In the genomic region with DNA sequence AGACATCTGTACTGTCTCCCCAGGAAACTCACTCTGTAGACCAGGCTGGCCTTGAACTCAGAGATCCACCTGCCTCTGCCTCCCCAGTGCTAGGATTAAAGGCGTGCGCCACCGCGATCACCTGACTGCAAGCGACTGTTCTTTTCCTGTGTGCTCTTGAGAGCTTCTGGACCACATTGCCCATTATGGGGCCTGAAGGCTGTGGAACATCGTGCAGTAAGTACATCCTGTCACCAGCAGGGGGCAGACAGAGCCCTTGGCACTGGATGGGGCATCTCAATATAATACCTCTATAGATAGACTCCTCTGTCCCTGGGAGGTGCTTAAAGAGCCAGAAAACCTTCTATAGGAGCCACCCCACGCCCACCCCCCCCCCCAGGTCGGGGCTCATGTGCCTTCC, we compare ENCODE assay signal across 1 mouse cellular context.
TF ChIP-seq lines count a peak whose summit lies in the region.

No protein-coding gene starts in this region.

TF ChIP-seq in MEL, 35 proteins besides CTCF, POLR2A, EP300 and RAD21 (continued from another document):
- TF ChIP-seq MYC (IDR thresholded peaks at IDR 0.05; ENCODE audit: low read depth, low read length) (peak; percentile 90), GABPA (IDR thresholded peaks at IDR 0.05; ENCODE audit: low read depth, low read length) (no peak), ELF1 (IDR thresholded peaks at IDR 0.05; ENCODE audit: low read depth, low read length) (peak; percentile 42; the same call in 1 of the 2 replicates), CHD1 (IDR thresholded peaks at IDR 0.05; ENCODE audit: low read depth, low read length) (no peak)
